Mouse (Mus musculus): ENCODE measurements around the gene 2010300C02Rik. TPM values are rescaled to one million over a fixed set of nuclear protein-coding genes. Genes with fewer than 3 reads are reported as not detected.

2010300C02Rik gene
- polyA plus RNA-seq, 1 experiment from 2014 or later = 6.6 TPM

DNA sequence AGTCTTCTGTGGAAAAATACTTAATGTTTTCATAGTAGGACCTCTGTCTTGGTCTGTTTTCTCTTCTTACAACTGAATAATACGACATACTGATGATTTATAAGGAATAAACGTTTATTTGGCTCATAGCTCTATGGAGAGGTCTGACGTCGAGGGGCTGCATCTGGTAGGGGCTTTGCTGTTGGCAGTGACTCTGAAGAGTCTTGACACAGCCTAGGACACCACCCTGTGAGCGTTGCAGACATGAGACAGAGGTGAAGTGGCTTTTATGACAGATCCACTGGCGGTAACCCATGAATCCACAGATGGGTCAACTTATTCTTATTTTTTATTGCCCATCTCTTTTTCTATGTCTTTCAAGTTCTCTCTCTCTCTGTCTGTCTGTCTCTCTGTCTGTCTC lies 52.5 kb downstream of the 2010300C02Rik start:
- H3K27ac ChIP-seq (ENCODE audit: low read length) = no peak overlapping the region
- 72% methylated on average over 6 of the region's 6 CpGs for WGBS
- no peak for ATAC-seq (ENCODE audit: insufficient number of reproducible peaks, insufficient read depth, low FRiP score, low read depth)

DNA sequence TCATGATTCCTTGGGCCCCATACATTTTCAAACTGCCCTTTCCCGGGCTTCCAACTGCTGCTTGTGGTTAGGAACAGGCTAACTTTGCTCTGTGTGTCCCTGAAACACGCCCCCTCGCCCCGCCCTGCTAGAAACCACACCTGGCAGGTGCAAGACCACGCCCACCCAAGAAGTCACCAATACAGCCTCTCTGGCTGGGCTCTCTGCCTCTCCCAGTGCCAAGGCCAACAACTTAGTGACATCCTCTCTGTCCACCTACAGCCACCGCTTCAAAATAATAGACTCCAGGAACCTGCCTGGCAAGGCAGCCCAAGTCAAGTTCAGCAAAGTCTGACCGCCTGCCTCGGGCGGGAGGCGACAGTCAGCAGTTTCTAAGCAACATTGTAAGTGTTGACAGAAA lies 53.3 kb downstream of the 2010300C02Rik start:
- no peak overlapping the region for H3K4me3 ChIP-seq (ENCODE audit: low read depth, low read length)
- H3K36me3 ChIP-seq (ENCODE audit: control insufficient read depth, insufficient read depth, low read length) = no peaks in the 10 kb centered on the region
- H3K27ac ChIP-seq (ENCODE audit: low read length) = peak overlapping the region; percentile 64; the same call in 1 of the 2 replicates
- peak overlapping the region; percentile 23; the same call in 1 of the 2 replicates for H3K4me2 ChIP-seq (replicated peaks; ENCODE audit: low read depth, low read length)
- H3K27me3 ChIP-seq (ENCODE audit: control insufficient read depth, insufficient read depth, low read length) = no peaks in the 10 kb centered on the region
- ATAC-seq (ENCODE audit: insufficient number of reproducible peaks, insufficient read depth, low FRiP score, low read depth) = peak; percentile 86
- no peak overlapping the region for H3K9ac ChIP-seq (replicated peaks; ENCODE audit: low read depth, low read length)
- no peaks in the 10 kb centered on the region for H3K9me3 ChIP-seq (ENCODE audit: control insufficient read depth, low read depth, low read length)
- no peaks in the 10 kb centered on the region; the same call in 1 of the 2 replicates for H3K4me1 ChIP-seq (ENCODE audit: control insufficient read depth, insufficient read depth, low read length)
- 35% methylated on average over 10 of the region's 10 CpGs for WGBS

More for the DNA sequence above, 52.5 kb downstream of the 2010300C02Rik start:
- Histone ChIP-seq H3K4me3 (ENCODE audit: low read depth, low read length) (no peak overlapping the region), H3K36me3 (ENCODE audit: control insufficient read depth, insufficient read depth, low read length) (no peaks in the 10 kb centered on the region), H3K27me3 (ENCODE audit: control insufficient read depth, insufficient read depth, low read length) (no peaks in the 10 kb centered on the region), H3K9me3 (ENCODE audit: control insufficient read depth, low read depth, low read length) (no peaks in the 10 kb centered on the region), H3K9ac (replicated peaks; ENCODE audit: low read depth, low read length) (no peak overlapping the region), H3K4me1 (ENCODE audit: control insufficient read depth, insufficient read depth, low read length) (no peaks in the 10 kb centered on the region; the same call in 1 of the 2 replicates), H3K4me2 (replicated peaks; ENCODE audit: low read depth, low read length) (no peak overlapping the region)

GRCm38 (mm10) chr1:37665539-37666323 lies 54.2 kb downstream of the 2010300C02Rik start:
- no peak overlapping the region; the same call in 1 of the 2 replicates for H3K4me3 ChIP-seq (ENCODE audit: low read depth, low read length)
- H3K4me2 ChIP-seq (replicated peaks; ENCODE audit: low read depth, low read length) = peak overlapping the region; percentile 23
- H3K4me1 ChIP-seq (ENCODE audit: control insufficient read depth, insufficient read depth, low read length) = no peaks in the 10 kb centered on the region; the same call in 1 of the 2 replicates
- H3K27ac ChIP-seq (ENCODE audit: low read length) = peak overlapping the region; percentile 64; the same call in 1 of the 2 replicates
- H3K9ac ChIP-seq (replicated peaks; ENCODE audit: low read depth, low read length) = no peak overlapping the region
- peak; percentile 11; the same call in 1 of the 2 replicates for ATAC-seq (ENCODE audit: insufficient number of reproducible peaks, insufficient read depth, low FRiP score, low read depth)
- H3K27me3 ChIP-seq (ENCODE audit: control insufficient read depth, insufficient read depth, low read length) = no peaks in the 10 kb centered on the region
- WGBS = 53% methylated on average over 14 of the region's 14 CpGs
- no peaks in the 10 kb centered on the region for H3K36me3 ChIP-seq (ENCODE audit: control insufficient read depth, insufficient read depth, low read length)
- H3K9me3 ChIP-seq (ENCODE audit: control insufficient read depth, low read depth, low read length) = no peaks in the 10 kb centered on the region

DNA sequence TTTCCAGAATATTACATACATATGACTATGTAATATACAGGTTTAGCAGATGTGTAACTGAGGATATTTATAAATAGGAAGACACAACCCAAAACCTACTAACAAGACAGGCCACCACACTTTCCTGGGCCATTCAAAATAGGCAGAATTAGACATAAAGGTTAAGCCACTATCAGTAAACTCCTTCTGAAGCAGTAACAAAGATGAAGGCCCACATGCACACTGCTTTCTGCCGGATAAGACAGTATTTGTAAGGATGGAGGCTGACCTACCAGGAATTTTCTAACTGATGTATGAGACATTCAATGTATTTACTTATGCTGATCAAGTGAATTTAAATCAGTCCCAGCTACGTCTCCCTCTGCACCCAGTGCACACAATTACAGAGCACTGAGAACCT lies 55.4 kb downstream of the 2010300C02Rik start:
- WGBS = 63% methylated on average over 2 of the region's 2 CpGs
- H3K36me3 ChIP-seq (ENCODE audit: control insufficient read depth, insufficient read depth, low read length) = no peaks in the 10 kb centered on the region
- H3K9ac ChIP-seq (replicated peaks; ENCODE audit: low read depth, low read length) = no peak overlapping the region
- H3K9me3 ChIP-seq (ENCODE audit: control insufficient read depth, low read depth, low read length) = no peaks in the 10 kb centered on the region
- H3K27ac ChIP-seq (ENCODE audit: low read length) = no peak overlapping the region
- no peaks in the 10 kb centered on the region; the same call in 1 of the 2 replicates for H3K4me1 ChIP-seq (ENCODE audit: control insufficient read depth, insufficient read depth, low read length)
- H3K4me3 ChIP-seq (ENCODE audit: low read depth, low read length) = no peak overlapping the region
- H3K27me3 ChIP-seq (ENCODE audit: control insufficient read depth, insufficient read depth, low read length) = no peaks in the 10 kb centered on the region
- H3K4me2 ChIP-seq (replicated peaks; ENCODE audit: low read depth, low read length) = no peak overlapping the region
- no peak for ATAC-seq (ENCODE audit: insufficient number of reproducible peaks, insufficient read depth, low FRiP score, low read depth)

GRCm38 (mm10) chr1:37663606-37664005 lies 56.3 kb downstream of the 2010300C02Rik start:
- no peaks in the 10 kb centered on the region for H3K27me3 ChIP-seq (ENCODE audit: control insufficient read depth, insufficient read depth, low read length)
- H3K27ac ChIP-seq (ENCODE audit: low read length) = no peak overlapping the region
- no peaks in the 10 kb centered on the region for H3K36me3 ChIP-seq (ENCODE audit: control insufficient read depth, insufficient read depth, low read length)
- H3K9me3 ChIP-seq (ENCODE audit: control insufficient read depth, low read depth, low read length) = no peaks in the 10 kb centered on the region
- no peak overlapping the region for H3K9ac ChIP-seq (replicated peaks; ENCODE audit: low read depth, low read length)
- no peak for ATAC-seq (ENCODE audit: insufficient number of reproducible peaks, insufficient read depth, low FRiP score, low read depth)
- no peak overlapping the region for H3K4me2 ChIP-seq (replicated peaks; ENCODE audit: low read depth, low read length)
- no peaks in the 10 kb centered on the region; the same call in 1 of the 2 replicates for H3K4me1 ChIP-seq (ENCODE audit: control insufficient read depth, insufficient read depth, low read length)
- 81% methylated on average over 5 of the region's 5 CpGs for WGBS
- H3K4me3 ChIP-seq (ENCODE audit: low read depth, low read length) = no peak overlapping the region

DNA sequence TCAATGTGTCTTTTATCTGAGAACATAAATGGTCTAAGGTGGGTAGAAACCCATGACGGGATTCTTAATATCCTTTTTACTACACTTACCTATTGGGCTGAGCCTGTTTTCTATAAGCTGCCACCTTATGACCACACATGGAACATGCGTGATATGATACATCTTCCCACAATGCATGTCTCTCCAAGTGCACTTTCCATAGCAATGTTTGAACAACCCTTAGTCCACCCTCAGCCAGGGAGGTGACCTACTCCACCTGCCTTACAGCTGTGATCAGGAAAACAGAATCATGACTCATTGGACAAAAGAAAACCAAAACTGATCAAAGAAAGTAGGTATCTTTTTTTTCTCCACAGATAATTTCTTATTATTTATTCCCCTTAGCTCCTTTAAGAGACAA lies 63.9 kb downstream of the 2010300C02Rik start:
- no peak overlapping the region for H3K27ac ChIP-seq (ENCODE audit: low read length)
- H3K9me3 ChIP-seq (ENCODE audit: control insufficient read depth, low read depth, low read length) = no peaks in the 10 kb centered on the region
- no peak overlapping the region for H3K4me2 ChIP-seq (replicated peaks; ENCODE audit: low read depth, low read length)
- no peak overlapping the region for H3K9ac ChIP-seq (replicated peaks; ENCODE audit: low read depth, low read length)
- no peak overlapping the region for H3K4me3 ChIP-seq (ENCODE audit: low read depth, low read length)
- H3K4me1 ChIP-seq (ENCODE audit: control insufficient read depth, insufficient read depth, low read length) = no peaks in the 10 kb centered on the region
- no peak for ATAC-seq (ENCODE audit: insufficient number of reproducible peaks, insufficient read depth, low FRiP score, low read depth)
- no peaks in the 10 kb centered on the region for H3K27me3 ChIP-seq (ENCODE audit: control insufficient read depth, insufficient read depth, low read length)
- no peaks in the 10 kb centered on the region for H3K36me3 ChIP-seq (ENCODE audit: control insufficient read depth, insufficient read depth, low read length)
- 92% methylated on average over 2 of the region's 2 CpGs for WGBS

DNA sequence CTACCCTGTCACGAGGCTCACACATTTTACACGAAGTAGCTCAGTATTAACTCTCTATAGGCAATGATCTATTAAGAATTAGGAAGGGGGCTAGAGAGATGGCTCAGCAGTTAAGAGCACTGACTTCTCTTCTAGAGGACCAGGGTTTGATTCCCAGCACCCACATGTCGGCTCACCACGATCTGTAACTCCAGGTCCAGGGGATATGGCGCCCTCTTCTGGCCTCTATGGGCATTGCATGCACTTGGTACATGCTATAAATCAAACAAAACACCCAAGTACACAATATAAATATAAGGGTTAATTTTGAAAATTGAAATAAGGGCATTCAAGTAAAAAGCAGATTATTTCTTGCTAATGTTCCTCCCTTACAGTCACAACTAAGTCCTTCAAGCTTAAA lies 65.9 kb downstream of the 2010300C02Rik start:
- Histone ChIP-seq H3K4me1 (ENCODE audit: control insufficient read depth, insufficient read depth, low read length) (no peaks in the 10 kb centered on the region), H3K9ac (replicated peaks; ENCODE audit: low read depth, low read length) (no peak overlapping the region), H3K36me3 (ENCODE audit: control insufficient read depth, insufficient read depth, low read length) (no peaks in the 10 kb centered on the region), H3K9me3 (ENCODE audit: control insufficient read depth, low read depth, low read length) (no peaks in the 10 kb centered on the region), H3K4me3 (ENCODE audit: low read depth, low read length) (no peak overlapping the region), H3K27me3 (ENCODE audit: control insufficient read depth, insufficient read depth, low read length) (no peaks in the 10 kb centered on the region), H3K27ac (ENCODE audit: low read length) (no peak overlapping the region), H3K4me2 (replicated peaks; ENCODE audit: low read depth, low read length) (no peak overlapping the region)
- WGBS = 74% methylated on average over 5 of the region's 5 CpGs
- no peak for ATAC-seq (ENCODE audit: insufficient number of reproducible peaks, insufficient read depth, low FRiP score, low read depth)

- no peak for ATAC-seq (ENCODE audit: insufficient number of reproducible peaks, insufficient read depth, low FRiP score, low read depth)
- 82% methylated on average over 10 of the region's 10 CpGs for WGBS
- Histone ChIP-seq H3K27ac (ENCODE audit: low read length) (no peak overlapping the region), H3K4me1 (ENCODE audit: control insufficient read depth, insufficient read depth, low read length) (no peaks in the 10 kb centered on the region), H3K9me3 (ENCODE audit: control insufficient read depth, low read depth, low read length) (no peaks in the 10 kb centered on the region), H3K4me3 (ENCODE audit: low read depth, low read length) (no peak overlapping the region), H3K27me3 (ENCODE audit: control insufficient read depth, insufficient read depth, low read length) (no peaks in the 10 kb centered on the region), H3K4me2 (replicated peaks; ENCODE audit: low read depth, low read length) (no peak overlapping the region), H3K9ac (replicated peaks; ENCODE audit: low read depth, low read length) (no peak overlapping the region), H3K36me3 (ENCODE audit: control insufficient read depth, insufficient read depth, low read length) (no peaks in the 10 kb centered on the region)
These were observed 72.8 kb downstream of the 2010300C02Rik start for GRCm38 (mm10) chr1:37647066-37647465.
